Mouse (Mus musculus) gastrocnemius, postnatal 10 days (tissue): ENCODE results near the gene Ddah1. TPM values are rescaled to one million over a fixed set of nuclear protein-coding genes. Genes with fewer than 3 reads are reported as not detected.
"Not testable (repeated sequence)": the region's sequence is repeated elsewhere in the genome, so short reads cannot be mapped to it uniquely, and the experiment has no call there.

Experiments used
- DNase-seq: peaks from one replicate; pipeline ENCODE4 v3.0.0; 2021; ENCODE audit warnings: mixed read lengths
- total RNA-seq, 2 experiments: library from RNA; stranded (reverse); gene quantifications; 2 replicates each; pipeline ENCODE4 v1.2.3; 2021

Gene Ddah1
- total RNA-seq, 2 experiments from 2014 or later: 13.6 to 15.0 TPM

GRCm38 (mm10) chr3:145912512-145912911 is 154.0 kb downstream of the Ddah1 start:
- no peak for DNase-seq

GRCm38 (mm10) chr3:145913263-145913662 is 154.8 kb downstream of the Ddah1 start:
- DNase-seq: no peak

- DNase-seq: not testable (repeated sequence)
Observed at GRCm38 (mm10) chr3:145913942-145914341, 155.5 kb downstream of the Ddah1 start.

GRCm38 (mm10) chr3:145916374-145916773 is 157.9 kb downstream of the Ddah1 start:
- DNase-seq: no peak

GRCm38 (mm10) chr3:145916826-145917225 is 158.4 kb downstream of the Ddah1 start:
- no peak for DNase-seq

GRCm38 (mm10) chr3:145922019-145922854 is 163.8 kb downstream of the Ddah1 start, which contains the start of gene Bcl10:
Bcl10 (plus strand) TSS chr3:145922804.
- DNase-seq: no peak

- DNase-seq: no peak
Observed at GRCm38 (mm10) chr3:145922971-145923370, 164.5 kb downstream of the Ddah1 start.

- peak; percentile 98 for DNase-seq
Observed at GRCm38 (mm10) chr3:145923874-145924577, 165.6 kb downstream of the Ddah1 start.

- peak; percentile 61 for DNase-seq
Observed at GRCm38 (mm10) chr3:145924649-145925337, 166.3 kb downstream of the Ddah1 start.

- DNase-seq: no peak
Observed at GRCm38 (mm10) chr3:145925506-145925905, 167.0 kb downstream of the Ddah1 start.

- DNase-seq: no peak
Observed at GRCm38 (mm10) chr3:145929525-145930400, 171.3 kb downstream of the Ddah1 start.

- no peak for DNase-seq
Observed at GRCm38 (mm10) chr3:145933845-145934244, 175.4 kb downstream of the Ddah1 start.

- DNase-seq: peak; percentile 94
Observed at GRCm38 (mm10) chr3:145937505-145938404, 179.3 kb downstream of the Ddah1 start, which contains the start of gene 2410004B18Rik. 2410004B18Rik (plus strand) TSS chr3:145938014.

GRCm38 (mm10) chr3:145938405-145939349 is 180.2 kb downstream of the Ddah1 start:
- DNase-seq: peak; percentile 33

GRCm38 (mm10) chr3:145939402-145939801 is 180.9 kb downstream of the Ddah1 start:
- no peak for DNase-seq

- DNase-seq: no peak
Observed at GRCm38 (mm10) chr3:145939971-145940370, 181.5 kb downstream of the Ddah1 start.

- peak; percentile 59 for DNase-seq
Observed at GRCm38 (mm10) chr3:145941971-145942370, 183.5 kb downstream of the Ddah1 start.
